ENCODE assay signal across 12 mouse cellular contexts in genomic region chr3:96579239-96579750, GRCm38 (mm10). TPM values are rescaled to one million over a fixed set of nuclear protein-coding genes. Genes with fewer than 3 reads are reported as not detected.
DNase-seq lines count a peak whose midpoint lies in the region; ATAC-seq lines count a peak whose summit lies in the region.
"Had no signal": no experiment of that assay in that cellular context is flagged by ENCODE, and none has a peak within 500 bp of the region (broad histone marks: within the 10 kb centered on the region; RNA-seq: fewer than 3 reads in every experiment).

No protein-coding gene starts in this region.

- DNase-seq in heart, embryonic 10.5 days (ENCODE audit: low spot score), result no peak
- DNase-seq in heart, postnatal 25 days (ENCODE audit: low spot score), result no peak
- no peak for DNase-seq in lung, postnatal 14 days
- no peak for DNase-seq in left cerebral cortex, postnatal 25 days (ENCODE audit: low spot score in 2 of 2)
- DNase-seq: adrenal gland, postnatal 14 days; cerebellum, adult 18-20 months; right cerebral cortex, postnatal 4 days had no signal

- no peaks in the 10 kb centered on the region for H3K9me3 ChIP-seq in heart, embryonic 10.5 days
- H3K9me3 ChIP-seq in lung, embryonic 16.5 days (ENCODE audit: control insufficient read depth, low read length), result no peaks in the 10 kb centered on the region
- no peaks in the 10 kb centered on the region for H3K9me3 ChIP-seq in embryonic facial prominence, embryonic 13.5 days
- H3K9me3 ChIP-seq in midbrain, embryonic 16.5 days (replicated peaks; ENCODE audit: control insufficient read depth, low read length, poor library complexity, severe bottlenecking), result no peaks in the 10 kb centered on the region

- ATAC-seq in lung, embryonic 16.5 days (ENCODE audit: low read depth), result no peak
- ATAC-seq in embryonic facial prominence, embryonic 13.5 days (ENCODE audit: insufficient number of reproducible peaks, insufficient read depth, low FRiP score, low TSS enrichment, low read depth), result no peak
- ATAC-seq in midbrain, embryonic 16.5 days, result no peak

- peaks cover 60% of the 10 kb centered on the region for H3K4me1 ChIP-seq in heart, embryonic 10.5 days
- H3K4me1 ChIP-seq in lung, embryonic 16.5 days (replicated peaks; ENCODE audit: control insufficient read depth, insufficient read depth, low read length), result peaks cover 22% of the 10 kb centered on the region
- H3K4me1 ChIP-seq in embryonic facial prominence, embryonic 13.5 days, result peaks cover 33% of the 10 kb centered on the region
- peaks cover 7% of the 10 kb centered on the region for H3K4me1 ChIP-seq in midbrain, embryonic 16.5 days (ENCODE audit: control insufficient read depth, insufficient read depth, low read length)

- no peak overlapping the region for H3K4me2 ChIP-seq in lung, embryonic 16.5 days (ENCODE audit: low read depth, low read length)
- no peak overlapping the region for H3K4me2 ChIP-seq in embryonic facial prominence, embryonic 13.5 days
- no peak overlapping the region for H3K4me2 ChIP-seq in midbrain, embryonic 16.5 days (ENCODE audit: low read length)

- no peaks in the 10 kb centered on the region for H3K27me3 ChIP-seq in heart, embryonic 10.5 days (ENCODE audit: insufficient read depth, poor library complexity, severe bottlenecking)
- H3K27me3 ChIP-seq in lung, embryonic 16.5 days (ENCODE audit: control insufficient read depth, insufficient read depth, low read depth, low read length), result no peaks in the 10 kb centered on the region
- no peaks in the 10 kb centered on the region; the same call in 1 of the 2 replicates for H3K27me3 ChIP-seq in embryonic facial prominence, embryonic 13.5 days
- H3K27me3 ChIP-seq in midbrain, embryonic 16.5 days (ENCODE audit: control insufficient read depth, insufficient read depth, low read depth, low read length), result 0 out of 2 replicates have a peak, but pooled peaks cover 2% of the 10 kb centered on the region

- peak overlapping the region; percentile 81 for H3K27ac ChIP-seq in heart, embryonic 10.5 days
- 0 out of 2 replicates have a peak overlapping the region, but pooled peaks have one; percentile 2 for H3K27ac ChIP-seq in lung, embryonic 16.5 days (ENCODE audit: low read length)
- H3K27ac ChIP-seq in embryonic facial prominence, embryonic 13.5 days, result peak overlapping the region; percentile 33; the same call in 1 of the 2 replicates
- peak overlapping the region; percentile 97 for H3K27ac ChIP-seq in macrophage
- H3K27ac ChIP-seq in midbrain, embryonic 16.5 days (ENCODE audit: low read length), result no peak overlapping the region

- H3K4me3 ChIP-seq in heart, embryonic 10.5 days, result no peak overlapping the region
- no peak overlapping the region for H3K4me3 ChIP-seq in lung, embryonic 16.5 days (ENCODE audit: low read length)
- no peak overlapping the region for H3K4me3 ChIP-seq in embryonic facial prominence, embryonic 13.5 days
- H3K4me3 ChIP-seq in macrophage (ENCODE audit: inconsistent target), result peak overlapping the region; percentile 32
- no peak overlapping the region for H3K4me3 ChIP-seq in midbrain, embryonic 16.5 days (ENCODE audit: low read depth, low read length)

- intact Hi-C loops in heart, postnatal 25 days (cut with DNase I), result no loop called here
- intact Hi-C loops in left cerebral cortex, postnatal 25 days (cut with DNase I), result no loop called here

- H3K79me2 ChIP-seq in macrophage (ENCODE audit: inconsistent target), result peaks cover 25% of the 10 kb centered on the region

- whole genome bisulfite sequencing in heart, embryonic 10.5 days, result 76% methylated on average over 4 of the region's 4 CpGs
- 71% methylated on average over 4 of the region's 4 CpGs for WGBS in lung, embryonic 16.5 days
- WGBS in embryonic facial prominence, embryonic 13.5 days, result 62% methylated on average over 4 of the region's 4 CpGs
- WGBS in macrophage (ENCODE audit: missing documents), result 36% methylated on average over 4 of the region's 4 CpGs
- 72% methylated on average over 4 of the region's 4 CpGs for whole genome bisulfite sequencing in midbrain, embryonic 16.5 days

- H3K36me3 ChIP-seq in heart, embryonic 10.5 days, result peaks cover 3% of the 10 kb centered on the region; the same call in 1 of the 2 replicates
- H3K36me3 ChIP-seq in lung, embryonic 16.5 days (ENCODE audit: control insufficient read depth, insufficient read depth, low read length), result no peaks in the 10 kb centered on the region
- peaks cover 9% of the 10 kb centered on the region; the same call in 1 of the 2 replicates for H3K36me3 ChIP-seq in embryonic facial prominence, embryonic 13.5 days
- no peaks in the 10 kb centered on the region for H3K36me3 ChIP-seq in macrophage (ENCODE audit: inconsistent target)
- H3K36me3 ChIP-seq in midbrain, embryonic 16.5 days (ENCODE audit: control insufficient read depth, insufficient read depth, low read length), result no peaks in the 10 kb centered on the region

- H3K9ac ChIP-seq in lung, embryonic 16.5 days (ENCODE audit: low read length), result peak overlapping the region; percentile 5; the same call in 1 of the 2 replicates
- no peak overlapping the region for H3K9ac ChIP-seq in embryonic facial prominence, embryonic 13.5 days
- H3K9ac ChIP-seq in midbrain, embryonic 16.5 days (ENCODE audit: low read depth, low read length), result no peak overlapping the region

RNA-seq across cellular contexts. Expression of gene Gm16253, which starts 2.5 kb away (rescaled TPM):
- 0.88 and 2.8 TPM in 2 replicates for polyA plus RNA-seq in heart, embryonic 10.5 days (2016; fragmentation: Nextera tagmentation; extraction: Ambion mirVana)
- 1 to 10 TPM; 1.1 to 2.1 TPM for total RNA-seq in heart, postnatal 25 days (2021)
- polyA plus RNA-seq in lung, embryonic 16.5 days (2015; fragmentation: Nextera tagmentation; extraction: Ambion mirVana), result 1.4 TPM in 2 replicates
- 1.3 and 1.5 TPM in 2 replicates for polyA plus RNA-seq in embryonic facial prominence, embryonic 13.5 days (2015; fragmentation: Nextera tagmentation; extraction: Ambion mirVana)
- total RNA-seq in macrophage (2018; cell fraction: chromatin; rRNA removed), result not detected
- total RNA-seq in macrophage (2018; cell fraction: cytosol; rRNA removed), result under 1 TPM in 8 of 26 experiments, not detected in 18; 0.19 to 0.52 (median 0.36) TPM
- total RNA-seq in macrophage (2018; cell fraction: nucleus; rRNA removed), result not detected
- polyA plus RNA-seq in macrophage (2018), result not detected in 3 replicates
- not detected for total RNA-seq in left cerebral cortex, postnatal 25 days (2021)
- polyA plus RNA-seq in midbrain, embryonic 16.5 days (2015; fragmentation: Nextera tagmentation; extraction: Ambion mirVana), result 1.6 and 1.8 TPM in 2 replicates
- total RNA-seq: adrenal gland, postnatal 14 days; left cerebral cortex, adult 8-10 months had no signal

RNA-seq across cellular contexts. Expression of gene Polr3gl, which starts 14.7 kb away (rescaled TPM):
- polyA plus RNA-seq in heart, embryonic 10.5 days (2016; fragmentation: Nextera tagmentation; extraction: Ambion mirVana), result 37.1 and 37.2 TPM in 2 replicates
- total RNA-seq in heart, postnatal 25 days (2021), result 10 to 100 TPM; 25.2 to 25.9 TPM
- 35.9 TPM in 2 replicates for polyA plus RNA-seq in lung, embryonic 16.5 days (2015; fragmentation: Nextera tagmentation; extraction: Ambion mirVana)
- polyA plus RNA-seq in embryonic facial prominence, embryonic 13.5 days (2015; fragmentation: Nextera tagmentation; extraction: Ambion mirVana), result 53.7 and 56.7 TPM in 2 replicates
- total RNA-seq in macrophage (2018; cell fraction: chromatin; rRNA removed), result 100 to 1,000 TPM in 4 of 26 experiments, 10 to 100 TPM in 22; 12.2 to 172 (median 71.1) TPM
- 10 to 100 TPM; 19.2 to 53.8 (median 30.2) TPM for total RNA-seq in macrophage (2018; cell fraction: cytosol; rRNA removed)
- total RNA-seq in macrophage (2018; cell fraction: nucleus; rRNA removed), result 10 to 100 TPM; 16.6 to 93.9 (median 44.1) TPM
- 31.8 to 127 TPM (median 41.1 TPM) in 3 replicates for polyA plus RNA-seq in macrophage (2018)
- 10 to 100 TPM; 20.7 to 21.2 TPM for total RNA-seq in left cerebral cortex, postnatal 25 days (2021)
- 36.7 and 38.8 TPM in 2 replicates for polyA plus RNA-seq in midbrain, embryonic 16.5 days (2015; fragmentation: Nextera tagmentation; extraction: Ambion mirVana)

RNA-seq across cellular contexts. Expression of gene Ankrd34a, which starts 17.1 kb away (rescaled TPM):
- polyA plus RNA-seq in heart, embryonic 10.5 days (2016; fragmentation: Nextera tagmentation; extraction: Ambion mirVana), result 6.8 and 10.4 TPM in 2 replicates
- total RNA-seq in heart, postnatal 25 days (2021), result 1 to 10 TPM; 1.9 to 2.4 TPM
- 1.6 and 1.9 TPM in 2 replicates for polyA plus RNA-seq in lung, embryonic 16.5 days (2015; fragmentation: Nextera tagmentation; extraction: Ambion mirVana)
- polyA plus RNA-seq in embryonic facial prominence, embryonic 13.5 days (2015; fragmentation: Nextera tagmentation; extraction: Ambion mirVana), result 3.1 and 3.2 TPM in 2 replicates
- under 1 TPM in 1 of 26 experiments, not detected in 25; 0.32 TPM for total RNA-seq in macrophage (2018; cell fraction: chromatin; rRNA removed)
- total RNA-seq in macrophage (2018; cell fraction: cytosol; rRNA removed), result under 1 TPM in 10 of 26 experiments, not detected in 16; 0.03 to 0.22 (median 0.09) TPM
- under 1 TPM in 2 of 26 experiments, not detected in 24; 0.29 to 0.31 TPM for total RNA-seq in macrophage (2018; cell fraction: nucleus; rRNA removed)
- 0.07 to 0.15 TPM in 2 of 3 replicates, not detected in the other for polyA plus RNA-seq in macrophage (2018)
- 10 to 100 TPM; 73.5 to 74.2 TPM for total RNA-seq in left cerebral cortex, postnatal 25 days (2021)
- 16.4 and 20.6 TPM in 2 replicates for polyA plus RNA-seq in midbrain, embryonic 16.5 days (2015; fragmentation: Nextera tagmentation; extraction: Ambion mirVana)

RNA-seq across cellular contexts. Expression of gene Txnip, which starts 21.5 kb away (rescaled TPM):
- polyA plus RNA-seq in heart, embryonic 10.5 days (2016; fragmentation: Nextera tagmentation; extraction: Ambion mirVana), result 59.9 and 75.5 TPM in 2 replicates
- total RNA-seq in heart, postnatal 25 days (2021), result 100 to 1,000 TPM; 341 to 607 TPM
- 184 and 197 TPM in 2 replicates for polyA plus RNA-seq in lung, embryonic 16.5 days (2015; fragmentation: Nextera tagmentation; extraction: Ambion mirVana)
- 113 and 137 TPM in 2 replicates for polyA plus RNA-seq in embryonic facial prominence, embryonic 13.5 days (2015; fragmentation: Nextera tagmentation; extraction: Ambion mirVana)
- 100 to 1,000 TPM in 9 of 26 experiments, 10 to 100 TPM in 16, 1 to 10 TPM in 1; 8.8 to 741 (median 70.0) TPM for total RNA-seq in macrophage (2018; cell fraction: chromatin; rRNA removed)
- total RNA-seq in macrophage (2018; cell fraction: cytosol; rRNA removed), result 100 to 1,000 TPM in 16 of 26 experiments, 10 to 100 TPM in 10; 12.9 to 504 (median 163) TPM
- 100 to 1,000 TPM in 11 of 26 experiments, 10 to 100 TPM in 15; 14.5 to 587 (median 82.2) TPM for total RNA-seq in macrophage (2018; cell fraction: nucleus; rRNA removed)
- polyA plus RNA-seq in macrophage (2018), result 198 to 536 TPM (median 239 TPM) in 3 replicates
- 10 to 100 TPM; 18.3 to 18.5 TPM for total RNA-seq in left cerebral cortex, postnatal 25 days (2021)
- polyA plus RNA-seq in midbrain, embryonic 16.5 days (2015; fragmentation: Nextera tagmentation; extraction: Ambion mirVana), result 41.5 and 43.5 TPM in 2 replicates

RNA-seq across cellular contexts. Expression of gene Lix1l, which starts 21.7 kb away (rescaled TPM):
- 4.7 and 4.8 TPM in 2 replicates for polyA plus RNA-seq in heart, embryonic 10.5 days (2016; fragmentation: Nextera tagmentation; extraction: Ambion mirVana)
- 10 to 100 TPM; 25.4 to 27.2 TPM for total RNA-seq in heart, postnatal 25 days (2021)
- 6.7 and 8.2 TPM in 2 replicates for polyA plus RNA-seq in lung, embryonic 16.5 days (2015; fragmentation: Nextera tagmentation; extraction: Ambion mirVana)
- 8.8 and 9.3 TPM in 2 replicates for polyA plus RNA-seq in embryonic facial prominence, embryonic 13.5 days (2015; fragmentation: Nextera tagmentation; extraction: Ambion mirVana)
- 10 to 100 TPM in 3 of 26 experiments, 1 to 10 TPM in 21, under 1 TPM in 2; 0.50 to 15.7 (median 3.9) TPM for total RNA-seq in macrophage (2018; cell fraction: chromatin; rRNA removed)
- 10 to 100 TPM in 7 of 26 experiments, 1 to 10 TPM in 19; 4.2 to 11.2 (median 7.2) TPM for total RNA-seq in macrophage (2018; cell fraction: cytosol; rRNA removed)
- 10 to 100 TPM in 2 of 26 experiments, 1 to 10 TPM in 24; 2.0 to 12.9 (median 4.6) TPM for total RNA-seq in macrophage (2018; cell fraction: nucleus; rRNA removed)
- polyA plus RNA-seq in macrophage (2018), result 7.5 to 9.5 TPM (median 8.3 TPM) in 3 replicates
- 10 to 100 TPM; 18.6 to 20.5 TPM for total RNA-seq in left cerebral cortex, postnatal 25 days (2021)
- 4.0 and 4.7 TPM in 2 replicates for polyA plus RNA-seq in midbrain, embryonic 16.5 days (2015; fragmentation: Nextera tagmentation; extraction: Ambion mirVana)
